Mouse (Mus musculus) hindbrain, embryonic 14.5 days (tissue): ENCODE results near the gene B4galt3. TPM values are rescaled to one million over a fixed set of nuclear protein-coding genes. Genes with fewer than 3 reads are reported as not detected.

Experiments
- ATAC-seq: fragments of 200-750 bp; cut with Nextera tagmentation; 2 replicates; pipeline ENCODE4 v1.8.0; 2017; ENCODE audit warnings: moderate number of reproducible peaks, mild to moderate bottlenecking, moderate TSS enrichment, moderate library complexity; ENCODE audit not compliant: low FRiP score
- DNase-seq: peaks from one replicate; pipeline ENCODE4 v3.0.0-alpha.2; 2015; ENCODE audit warnings: low spot score
- H3K27ac ChIP-seq: fragments of 300-500 bp; sonication (generic); 2 replicates; pipeline ENCODE4 v1.5.1; 2014; ENCODE audit warnings: mild to moderate bottlenecking, moderate library complexity
- H3K27me3 ChIP-seq: fragments of 300-500 bp; sonication (generic); 2 replicates; pipeline ENCODE4 v1.6.1; 2014; ENCODE audit warnings: mild to moderate bottlenecking, low read length, mixed read lengths; ENCODE audit not compliant: control insufficient read depth, insufficient read depth
- H3K36me3 ChIP-seq: fragments of 300-500 bp; sonication (generic); replicated peaks from 2 replicates; pipeline ENCODE4 v1.6.1; 2014; ENCODE audit not compliant: control insufficient read depth, insufficient read depth
- H3K4me1 ChIP-seq: fragments of 300-500 bp; sonication (generic); replicated peaks from 2 replicates; pipeline ENCODE4 v1.6.1; 2014; ENCODE audit warnings: antibody characterized with exemption, low read length, mixed read lengths; ENCODE audit not compliant: control insufficient read depth, insufficient read depth
- H3K4me2 ChIP-seq: fragments of 300-500 bp; sonication (generic); replicated peaks from 2 replicates; pipeline ENCODE4 v1.6.1; 2014; ENCODE audit warnings: mild to moderate bottlenecking, moderate library complexity
- H3K4me3 ChIP-seq: fragments of 300-500 bp; sonication (generic); replicated peaks from 2 replicates; pipeline ENCODE4 v1.5.1; 2014; ENCODE audit warnings: mild to moderate bottlenecking, low read length
- H3K9ac ChIP-seq: fragments of 300-500 bp; sonication (generic); 2 replicates; pipeline ENCODE4 v1.6.1; 2014
- H3K9me3 ChIP-seq: fragments of 300-500 bp; sonication (generic); 2 replicates; pipeline ENCODE4 v1.6.1; 2016; ENCODE audit warnings: low read length; ENCODE audit not compliant: control insufficient read depth
- WGBS: fragments of 180-500 bp; shearing (Covaris S2); extraction: QIAGEN DNeasy Blood & Tissue Kit; methylation state at CpG from one replicate; pipeline ENCODE4 v1.1.7; 2014; 5-methylcytosine and 5-hydroxymethylcytosine counted together
- polyA plus RNA-seq: library from polyadenylated mRNA; unstranded; fragments of >200 nt; fragmentation: Nextera tagmentation; extraction: Ambion mirVana; gene quantifications from 2 replicates; pipeline ENCODE4 v1.2.1, GENCODE M21; 2014

The B4galt3 gene
- polyA plus RNA-seq, 1 experiment from 2014 or later, result 88.6 TPM

DNA sequence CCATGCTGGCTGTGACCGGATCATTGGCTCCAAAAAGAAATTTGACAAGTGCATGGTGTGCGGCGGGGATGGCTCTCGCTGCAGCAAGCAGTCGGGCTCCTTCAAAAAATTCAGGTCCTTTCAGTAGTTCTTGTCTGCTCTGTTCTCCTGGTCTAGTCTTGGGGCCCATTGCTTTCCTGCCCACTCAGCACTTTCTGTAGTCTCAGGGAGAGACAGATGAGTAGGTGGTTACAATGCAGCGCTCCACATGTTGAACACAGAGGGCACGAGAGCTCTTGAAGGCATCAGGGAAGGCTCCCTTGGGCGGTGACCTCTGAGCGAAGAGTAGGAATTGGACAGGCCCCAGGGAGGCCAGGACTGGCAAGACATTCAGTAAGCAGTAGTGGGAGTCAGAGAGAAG, 12.3 kb upstream of the B4galt3 start:
- 80% methylated on average over 9 of the region's 9 CpGs for WGBS
- H3K4me2 ChIP-seq, result no peak overlapping the region
- H3K4me1 ChIP-seq, result peaks cover 6% of the 10 kb centered on the region
- no peak overlapping the region for H3K4me3 ChIP-seq
- H3K36me3 ChIP-seq, result no peaks in the 10 kb centered on the region
- ATAC-seq, result no peak
- H3K27ac ChIP-seq, result no peak overlapping the region
- H3K9ac ChIP-seq, result no peak overlapping the region
- DNase-seq, result no peak
- H3K9me3 ChIP-seq, result no peaks in the 10 kb centered on the region
- H3K27me3 ChIP-seq, result no peaks in the 10 kb centered on the region

DNA sequence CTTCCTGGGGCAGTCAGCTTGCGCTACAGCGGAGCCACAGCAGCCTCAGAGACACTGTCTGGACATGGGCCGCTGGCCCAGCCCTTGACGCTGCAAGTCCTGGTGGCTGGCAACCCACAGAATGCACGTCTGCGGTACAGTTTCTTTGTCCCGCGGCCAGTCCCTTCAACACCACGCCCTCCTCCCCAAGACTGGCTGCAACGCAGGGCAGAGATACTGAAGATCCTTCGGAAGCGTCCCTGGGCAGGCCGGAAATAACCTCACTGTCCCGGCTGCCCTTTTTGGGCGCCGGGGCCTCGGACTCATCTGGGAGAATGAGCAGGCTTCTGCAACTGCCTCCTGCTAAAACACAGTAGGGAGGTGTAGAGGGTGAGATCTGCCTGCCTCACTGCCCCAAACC, 11.2 kb upstream of the B4galt3 start:
- no peaks in the 10 kb centered on the region for H3K9me3 ChIP-seq
- ATAC-seq (no peak), DNase-seq (no peak)
- WGBS, result 79% methylated on average over 17 of the region's 17 CpGs
- no peaks in the 10 kb centered on the region for H3K36me3 ChIP-seq
- H3K4me1 ChIP-seq, result peaks cover 6% of the 10 kb centered on the region
- no peaks in the 10 kb centered on the region for H3K27me3 ChIP-seq
- no peak overlapping the region for H3K4me3 ChIP-seq
- no peak overlapping the region for H3K9ac ChIP-seq
- H3K27ac ChIP-seq, result no peak overlapping the region
- no peak overlapping the region for H3K4me2 ChIP-seq

DNA sequence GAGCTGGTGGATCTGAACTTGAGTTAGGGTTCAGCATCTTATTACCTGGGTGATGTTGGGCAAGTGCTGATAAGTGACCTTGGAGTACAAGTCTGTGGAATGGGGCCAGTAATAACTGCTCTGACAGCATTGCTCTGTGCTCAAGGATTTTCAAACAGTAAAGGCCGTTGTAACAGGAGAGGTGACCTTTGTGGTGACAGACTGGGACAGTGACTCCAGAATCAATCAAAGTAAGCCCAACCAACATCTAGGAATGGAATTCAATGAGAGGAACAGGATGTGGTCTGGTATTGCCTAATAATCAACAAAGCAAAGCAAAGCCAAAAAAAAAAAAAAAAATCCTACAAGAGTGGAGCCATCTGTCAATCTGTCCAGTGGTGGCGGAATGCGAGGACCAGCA, 9.8 kb upstream of the B4galt3 start:
- Histone ChIP-seq H3K4me2 (no peak overlapping the region), H3K27me3 (no peaks in the 10 kb centered on the region), H3K4me3 (no peak overlapping the region), H3K9ac (no peak overlapping the region), H3K27ac (no peak overlapping the region), H3K9me3 (no peaks in the 10 kb centered on the region), H3K36me3 (no peaks in the 10 kb centered on the region), H3K4me1 (peaks cover 6% of the 10 kb centered on the region)
- WGBS, result 83% methylated on average over 3 of the region's 3 CpGs
- DNase-seq, result no peak
- no peak for ATAC-seq

DNA sequence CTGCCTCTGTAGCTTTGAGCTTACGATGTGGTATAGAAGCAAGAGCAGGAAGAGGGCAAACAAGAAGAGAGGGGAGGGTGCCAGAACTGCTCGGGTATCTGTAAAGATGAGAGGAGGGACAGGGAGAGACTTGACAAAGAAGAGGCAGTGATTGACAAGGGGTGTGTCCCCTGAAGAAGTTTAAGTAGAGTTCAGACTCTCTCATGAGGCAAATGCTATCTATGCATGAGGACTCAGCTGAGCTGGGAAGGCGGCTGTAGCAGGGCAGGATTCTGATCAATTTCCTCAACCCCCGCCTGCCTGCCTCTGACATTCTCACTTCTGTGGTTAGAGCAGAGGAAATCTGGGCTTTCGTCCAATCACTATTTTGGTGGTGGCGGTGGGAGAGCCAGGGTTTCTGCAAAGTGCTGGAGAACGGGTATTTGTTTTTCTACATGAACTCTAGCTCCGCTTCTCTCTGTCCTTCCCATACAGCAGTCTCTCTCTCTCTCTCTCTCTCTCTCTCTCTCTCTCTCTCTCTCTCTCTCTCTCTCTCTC, 7.5 kb upstream of the B4galt3 start:
- H3K9ac ChIP-seq, result peak overlapping the region; percentile 26

DNA sequence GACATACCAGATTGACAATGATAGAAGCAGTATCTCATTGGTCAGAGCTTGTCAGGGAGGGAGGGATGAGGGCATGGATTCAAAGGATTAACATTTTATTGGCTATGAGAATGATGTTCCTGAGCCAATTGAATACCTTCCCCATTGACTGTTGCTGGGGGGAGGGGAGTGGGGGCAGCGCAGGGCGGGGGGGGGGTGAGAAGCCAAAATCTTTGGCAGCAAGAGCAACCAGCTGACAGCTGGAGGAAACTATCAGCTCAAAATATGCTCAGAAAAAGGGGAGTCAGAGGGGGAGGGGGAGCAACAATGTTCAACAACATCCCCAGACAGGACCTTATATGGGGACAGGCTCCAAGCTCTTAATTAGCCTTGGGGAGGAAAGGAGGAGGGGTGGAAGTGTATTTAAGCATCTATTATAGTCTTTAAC, 6.9 kb upstream of the B4galt3 start:
- Histone ChIP-seq H3K4me2 (peak overlapping the region; percentile 56), H3K27me3 (no peaks in the 10 kb centered on the region), H3K4me1 (peaks cover 6% of the 10 kb centered on the region), H3K9me3 (no peaks in the 10 kb centered on the region), H3K9ac (no peak overlapping the region), H3K27ac (peak overlapping the region; percentile 76), H3K4me3 (0 out of 2 replicates have a peak overlapping the region, but pooled peaks have one; percentile 28), H3K36me3 (no peaks in the 10 kb centered on the region)
- WGBS, result 0% methylated on average over 2 of the region's 2 CpGs
- DNase-seq (peak; percentile 70), ATAC-seq (peak; percentile 94)

More for the DNA sequence above, 7.5 kb upstream of the B4galt3 start:
- Histone ChIP-seq H3K4me1 (peaks cover 6% of the 10 kb centered on the region), H3K27ac (peak overlapping the region; percentile 76), H3K4me3 (peak overlapping the region; percentile 28), H3K27me3 (no peaks in the 10 kb centered on the region), H3K36me3 (no peaks in the 10 kb centered on the region), H3K9me3 (no peaks in the 10 kb centered on the region), H3K4me2 (peak overlapping the region; percentile 56)
- 4% methylated on average over 8 of the region's 8 CpGs for WGBS
- DNase-seq, result peak; percentile 75
- peak; percentile 79 for ATAC-seq

DNA sequence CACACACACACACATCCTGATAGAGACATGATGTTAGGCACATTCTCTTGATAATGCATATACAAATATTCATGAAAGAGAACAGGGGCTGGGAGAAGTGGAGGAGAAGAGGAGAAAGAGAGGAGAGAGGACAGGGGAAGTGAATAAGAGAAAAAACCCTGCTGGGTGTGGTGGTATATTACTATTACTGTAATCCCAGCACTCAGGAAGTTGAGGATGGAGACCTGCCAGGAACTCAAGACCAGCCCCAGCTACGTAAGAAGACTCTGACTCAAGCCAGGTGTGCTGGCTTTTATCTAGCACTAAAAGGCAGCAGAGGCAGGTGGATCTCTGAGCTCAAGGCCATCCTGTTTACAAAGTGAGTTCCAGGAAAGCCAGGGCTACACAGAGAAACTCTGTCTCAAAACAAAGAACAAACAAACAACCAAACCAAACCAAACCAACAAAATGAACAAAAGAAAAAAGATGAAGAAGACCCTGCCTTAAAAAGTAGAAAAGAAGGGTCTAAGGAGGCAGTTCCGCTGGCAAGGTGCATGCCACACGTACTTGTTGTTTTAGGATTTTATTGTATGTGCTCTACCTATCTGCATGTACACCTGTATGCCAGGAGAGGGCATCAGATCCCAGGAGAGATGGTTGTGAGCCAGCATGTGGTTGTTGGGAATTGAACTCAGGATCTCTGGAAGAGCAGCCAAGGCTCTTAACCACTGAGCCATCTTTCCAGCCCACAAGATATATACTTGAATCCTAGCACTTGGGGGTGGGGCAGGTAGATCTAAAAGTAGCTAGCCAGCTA, 6.3 kb upstream of the B4galt3 start:
- H3K9ac ChIP-seq, result no peak overlapping the region
- peak overlapping the region; percentile 56 for H3K4me2 ChIP-seq
- no peaks in the 10 kb centered on the region for H3K27me3 ChIP-seq
- peak overlapping the region; percentile 62 for H3K27ac ChIP-seq
- no peak overlapping the region for H3K4me3 ChIP-seq
- DNase-seq, result no peak
- ATAC-seq, result no peak
- peaks cover 6% of the 10 kb centered on the region for H3K4me1 ChIP-seq
- no peaks in the 10 kb centered on the region for H3K36me3 ChIP-seq
- H3K9me3 ChIP-seq, result no peaks in the 10 kb centered on the region
- 80% methylated on average over 3 of the region's 3 CpGs for whole genome bisulfite sequencing

DNA sequence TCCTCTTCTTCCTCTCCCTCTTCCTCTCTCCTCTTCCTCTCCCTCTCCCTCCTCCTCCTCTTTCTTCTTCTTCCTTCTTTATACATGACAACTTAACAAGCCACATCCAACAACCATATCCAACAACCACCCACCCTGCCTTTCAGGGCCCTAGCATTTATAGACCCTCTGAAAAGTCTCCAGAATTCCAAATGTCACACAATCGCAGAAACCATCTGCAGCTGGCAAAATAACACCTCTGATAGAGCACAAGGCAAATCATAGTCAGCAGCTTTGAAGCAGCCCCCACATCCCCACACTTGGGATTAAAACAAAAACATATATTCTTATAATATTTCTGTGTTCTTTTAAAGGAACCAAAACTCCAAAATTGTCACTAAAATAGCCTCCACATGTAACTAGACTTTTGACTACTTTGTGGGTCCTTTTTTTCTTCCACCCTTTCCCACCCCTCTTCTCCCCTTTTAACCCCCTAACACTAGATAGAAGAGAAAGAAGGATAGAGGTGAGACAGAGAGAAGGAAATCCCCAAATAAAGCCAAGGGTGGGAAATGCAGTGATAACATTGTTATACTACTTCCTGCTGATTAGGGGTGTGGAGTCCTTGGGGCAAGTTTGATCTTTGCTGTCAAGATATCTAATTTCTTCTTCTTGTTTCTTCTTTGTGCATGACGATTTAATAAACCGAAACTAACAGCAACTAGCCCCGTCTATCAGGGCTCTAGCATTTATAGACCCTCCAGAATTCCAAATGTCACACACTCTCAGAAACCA, 4.0 kb upstream of the B4galt3 start:
- Histone ChIP-seq H3K27ac (no peak overlapping the region), H3K27me3 (no peaks in the 10 kb centered on the region), H3K9ac (no peak overlapping the region), H3K4me3 (no peak overlapping the region), H3K9me3 (no peaks in the 10 kb centered on the region), H3K4me2 (no peak overlapping the region), H3K36me3 (no peaks in the 10 kb centered on the region), H3K4me1 (peaks cover 17% of the 10 kb centered on the region)
- WGBS, result 79% methylated on average over 4 of the region's 4 CpGs
- DNase-seq, result no peak
- no peak for ATAC-seq

DNA sequence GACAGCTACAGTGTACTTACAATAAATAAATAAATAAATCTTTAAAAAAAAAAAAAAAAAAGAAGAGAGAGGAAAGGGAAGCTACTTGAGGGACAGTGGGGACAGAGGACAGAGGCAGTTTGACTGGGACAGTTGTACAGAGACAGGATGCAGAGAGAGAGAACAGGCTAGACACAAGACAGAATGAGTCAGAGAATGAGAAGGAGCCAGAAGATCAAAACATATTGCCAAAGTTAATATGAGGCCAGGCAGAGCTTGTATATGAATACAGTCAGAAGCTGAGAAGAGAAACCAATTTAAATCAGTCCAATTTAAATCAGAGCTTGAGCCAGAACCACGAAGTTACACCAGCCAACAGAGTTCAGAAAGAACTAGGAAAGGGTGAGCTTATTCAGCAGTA, 1.8 kb upstream of the B4galt3 start:
- DNase-seq (no peak), ATAC-seq (no peak)
- Histone ChIP-seq H3K9me3 (no peaks in the 10 kb centered on the region), H3K27ac (no peak overlapping the region), H3K4me2 (no peak overlapping the region), H3K36me3 (peaks cover 17% of the 10 kb centered on the region), H3K4me3 (no peak overlapping the region), H3K9ac (no peak overlapping the region), H3K4me1 (peaks cover 19% of the 10 kb centered on the region), H3K27me3 (no peaks in the 10 kb centered on the region)
- WGBS, result 56% methylated on average over 1 of the region's 1 CpGs

DNA sequence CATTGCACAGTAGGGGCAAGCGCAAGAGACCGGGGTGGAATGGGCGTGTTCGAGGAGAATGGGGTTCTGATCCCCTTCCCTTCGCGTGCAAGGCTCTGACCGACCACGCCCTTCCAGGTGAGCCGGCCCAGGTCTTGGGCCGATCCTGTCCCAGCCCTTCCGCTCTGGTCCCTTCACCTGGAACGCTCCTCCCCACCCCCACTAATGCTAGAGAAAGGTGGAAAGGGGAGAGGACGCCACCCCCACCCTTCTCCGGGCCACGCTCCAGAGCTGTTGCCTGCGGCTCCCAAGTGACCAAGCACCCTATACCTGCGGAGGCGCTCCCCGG, 409 bp downstream of the B4galt3 start:
- Histone ChIP-seq H3K4me1 (peaks cover 19% of the 10 kb centered on the region), H3K27me3 (no peaks in the 10 kb centered on the region), H3K36me3 (peaks cover 39% of the 10 kb centered on the region), H3K9ac (peak overlapping the region; percentile 82), H3K4me2 (peak overlapping the region; percentile 81), H3K9me3 (no peaks in the 10 kb centered on the region), H3K27ac (no peak overlapping the region), H3K4me3 (peak overlapping the region; percentile 74)
- DNase-seq (no peak), ATAC-seq (peak; percentile 69)
- under 1% methylated on average over 19 of the region's 19 CpGs for WGBS
